Mouse (Mus musculus): Measurements from ENCODE around the gene Vmn1r167. TPM values are rescaled to one million over a fixed set of nuclear protein-coding genes. Genes with fewer than 3 reads are reported as not detected.
"Not testable (repeated sequence)": the region's sequence is repeated elsewhere in the genome, so short reads cannot be mapped to it uniquely, and the experiment has no call there.

The Vmn1r167 gene
- not detected in 2 replicates for polyA plus RNA-seq (2016; fragmentation: Nextera tagmentation; extraction: Ambion mirVana)

DNA sequence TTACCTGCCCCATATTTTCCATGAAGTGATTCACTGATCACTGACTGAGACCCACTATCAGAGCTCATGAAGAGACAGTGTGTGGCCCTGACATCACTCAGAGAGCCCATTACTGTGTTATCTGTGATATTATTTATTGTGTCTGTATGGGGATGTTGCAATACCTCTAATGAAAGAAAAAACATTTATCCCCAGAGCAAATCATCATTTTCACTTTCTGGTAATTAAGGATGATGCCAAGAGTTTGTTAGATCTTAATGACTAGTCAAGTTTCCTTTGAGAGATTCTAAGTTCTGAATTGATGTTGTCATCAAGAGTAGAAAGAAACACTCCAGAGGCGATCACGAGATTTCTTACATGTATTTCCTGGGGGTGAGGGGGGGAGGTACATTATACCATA lies at the start of gene Vmn1r167:
Gene Vmn1r167, minus strand, starts transcription at position 101 of the 400 bp plus-strand sequence.
- 92% methylated on average over 2 of the region's 2 CpGs for WGBS
- not testable (repeated sequence) for H3K27ac ChIP-seq (replicated peaks); H3K27me3 ChIP-seq; H3K4me3 ChIP-seq; H3K4me1 ChIP-seq; H3K36me3 ChIP-seq; H3K9ac ChIP-seq (replicated peaks); ATAC-seq (ENCODE audit: low FRiP score, low read depth); H3K4me2 ChIP-seq (replicated peaks)
- peaks cover 21% of the 10 kb centered on the region for H3K9me3 ChIP-seq

DNA sequence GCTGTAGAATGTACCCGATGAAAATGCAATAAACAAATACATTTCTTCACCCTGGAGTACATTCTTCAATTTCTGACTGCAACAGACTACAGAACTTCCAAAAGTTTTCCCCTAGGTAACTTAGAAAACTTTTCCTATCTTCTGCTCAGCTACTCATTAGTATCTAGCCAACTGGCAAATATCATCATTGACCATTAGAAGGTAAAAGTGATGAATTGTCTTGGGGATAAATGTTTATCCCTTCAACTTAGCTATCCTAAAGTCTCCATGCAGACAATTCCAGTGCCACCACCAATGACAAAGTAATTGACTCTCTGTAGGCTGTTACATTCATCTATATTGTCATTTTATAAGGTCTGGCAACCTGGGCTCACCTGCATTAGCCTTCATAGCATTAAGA lies 32.4 kb upstream of the Vmn1r167 start, which contains the start of gene Vmn1r168:
Gene Vmn1r168, plus strand, starts transcription at position 301 of the 400 bp plus-strand sequence.
- not testable (repeated sequence) for H3K27ac ChIP-seq (replicated peaks); H3K4me3 ChIP-seq; H3K4me2 ChIP-seq (replicated peaks); H3K36me3 ChIP-seq; H3K27me3 ChIP-seq; H3K9ac ChIP-seq (replicated peaks); ATAC-seq (ENCODE audit: low FRiP score, low read depth); H3K4me1 ChIP-seq
- WGBS, result no CpG with 5 or more reads among the region's 1 CpGs
- H3K9me3 ChIP-seq, result peaks cover 16% of the 10 kb centered on the region

DNA sequence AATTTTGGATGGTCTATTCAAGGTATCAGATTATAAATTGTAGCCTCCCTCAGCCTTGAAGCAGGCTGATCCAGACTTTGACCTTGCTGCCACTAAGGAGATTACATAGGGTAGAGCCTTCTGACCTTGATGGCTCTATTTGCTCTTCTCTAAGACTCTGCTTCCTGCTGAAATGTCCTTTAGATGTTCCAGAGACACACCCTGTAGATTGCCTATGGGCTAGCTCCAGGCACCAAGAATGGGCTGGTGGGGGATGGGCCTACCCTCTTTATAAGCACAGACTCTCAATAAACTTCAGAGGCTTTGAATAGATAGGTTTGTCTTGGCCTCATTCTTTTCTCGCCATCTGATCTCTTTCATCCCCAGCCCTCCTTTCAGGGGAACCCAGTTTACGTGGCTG lies 34.1 kb downstream of the Vmn1r167 start:
- H3K27me3 ChIP-seq; ATAC-seq (ENCODE audit: low FRiP score, low read depth); H3K27ac ChIP-seq (replicated peaks); H3K36me3 ChIP-seq; H3K4me3 ChIP-seq; H3K9ac ChIP-seq (replicated peaks); H3K4me2 ChIP-seq (replicated peaks); H3K4me1 ChIP-seq: not testable (repeated sequence)
- WGBS, result 73% methylated on average over 2 of the region's 2 CpGs
- H3K9me3 ChIP-seq, result peaks cover 24% of the 10 kb centered on the region

DNA sequence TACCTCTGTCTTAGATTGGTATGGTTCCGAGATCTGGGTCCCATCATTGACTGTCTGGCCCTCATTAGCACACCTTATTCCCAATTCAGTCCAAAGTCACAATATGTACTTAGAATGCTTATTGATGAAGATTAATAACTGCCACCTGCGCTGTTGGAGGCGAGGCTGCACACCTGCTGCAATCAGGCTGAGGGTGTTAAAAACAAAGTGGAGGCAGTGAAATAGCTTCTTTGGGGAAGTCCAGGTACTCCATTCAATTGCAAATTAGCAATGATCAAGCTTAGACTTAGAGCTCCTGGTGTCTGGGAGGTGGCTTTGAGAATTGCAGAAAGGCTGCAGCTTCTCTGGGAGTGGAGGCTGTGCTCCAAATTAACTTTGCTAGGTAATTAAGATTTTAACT lies 36.2 kb downstream of the Vmn1r167 start:
- ATAC-seq (ENCODE audit: low FRiP score, low read depth); H3K36me3 ChIP-seq; H3K4me3 ChIP-seq; H3K9ac ChIP-seq (replicated peaks); H3K27ac ChIP-seq (replicated peaks); H3K4me2 ChIP-seq (replicated peaks); H3K27me3 ChIP-seq; H3K4me1 ChIP-seq: not testable (repeated sequence)
- H3K9me3 ChIP-seq, result peaks cover 43% of the 10 kb centered on the region
- WGBS, result 66% methylated on average over 3 of the region's 3 CpGs

DNA sequence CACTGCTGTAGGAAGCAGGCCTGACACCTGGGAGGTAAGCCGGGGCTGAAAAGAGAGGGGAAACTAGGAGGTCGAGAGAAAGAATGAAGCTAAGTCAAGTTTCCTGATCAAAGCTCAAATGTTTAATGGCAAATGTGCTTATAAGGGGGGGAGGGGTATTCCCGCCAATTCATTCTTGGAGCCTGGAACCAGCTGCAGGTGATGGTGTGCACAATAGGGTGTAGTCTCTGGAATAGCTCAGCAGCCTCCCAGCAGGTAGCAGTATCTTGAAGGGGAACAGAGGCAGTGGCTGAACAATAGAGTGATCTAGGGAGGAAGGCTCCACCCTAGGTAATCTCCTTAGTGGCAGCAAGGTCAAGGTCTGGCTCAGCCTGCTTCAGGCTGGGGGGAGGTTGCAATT lies 36.8 kb downstream of the Vmn1r167 start:
- H3K4me3 ChIP-seq; H3K9ac ChIP-seq (replicated peaks): not testable (repeated sequence)
- WGBS, result 70% methylated on average over 3 of the region's 3 CpGs

More for the DNA sequence above, 36.8 kb downstream of the Vmn1r167 start:
- H3K36me3 ChIP-seq; H3K27me3 ChIP-seq; H3K27ac ChIP-seq (replicated peaks); H3K4me1 ChIP-seq; ATAC-seq (ENCODE audit: low FRiP score, low read depth); H3K4me2 ChIP-seq (replicated peaks): not testable (repeated sequence)
- H3K9me3 ChIP-seq, result peaks cover 42% of the 10 kb centered on the region

Other genes starting within 250 kb of the Vmn1r167 start
- gene Gm6902, start 228.3 kb downstream of the Vmn1r167 start, polyA plus RNA-seq (2016; fragmentation: Nextera tagmentation; extraction: Ambion mirVana), result not detected in 2 replicates
- gene Nlrp4e, start 206.0 kb downstream of the Vmn1r167 start, polyA plus RNA-seq (2016; fragmentation: Nextera tagmentation; extraction: Ambion mirVana), result not detected in 2 replicates
- not detected in 2 replicates for gene Nlrp5, start 121.3 kb downstream of the Vmn1r167 start, polyA plus RNA-seq (2016; fragmentation: Nextera tagmentation; extraction: Ambion mirVana)
- not detected in 2 replicates for gene Vmn1r168, start 32.5 kb upstream of the Vmn1r167 start, polyA plus RNA-seq (2016; fragmentation: Nextera tagmentation; extraction: Ambion mirVana)
- not detected in 2 replicates for gene Vmn1r169, start 68.3 kb upstream of the Vmn1r167 start, polyA plus RNA-seq (2016; fragmentation: Nextera tagmentation; extraction: Ambion mirVana)
- gene Vmn1r170, start 99.0 kb upstream of the Vmn1r167 start, polyA plus RNA-seq (2016; fragmentation: Nextera tagmentation; extraction: Ambion mirVana), result not detected in 2 replicates
- gene Vmn1r171, start 123.5 kb upstream of the Vmn1r167 start, polyA plus RNA-seq (2016; fragmentation: Nextera tagmentation; extraction: Ambion mirVana), result not detected in 2 replicates
- gene Vmn1r172, start 151.1 kb upstream of the Vmn1r167 start, polyA plus RNA-seq (2016; fragmentation: Nextera tagmentation; extraction: Ambion mirVana), result not detected in 2 replicates
- not detected in 2 replicates for gene Vmn1r173, start 193.5 kb upstream of the Vmn1r167 start, polyA plus RNA-seq (2016; fragmentation: Nextera tagmentation; extraction: Ambion mirVana)
- not detected in 2 replicates for gene Vmn1r174, start 245.1 kb upstream of the Vmn1r167 start, polyA plus RNA-seq (2016; fragmentation: Nextera tagmentation; extraction: Ambion mirVana)

Data from midbrain, embryonic 12.5 days (tissue).